Mouse (Mus musculus): ENCODE measurements around the gene Gm8300. TPM values are rescaled to one million over a fixed set of nuclear protein-coding genes. Genes with fewer than 3 reads are reported as not detected.
"Not testable (repeated sequence)": the region's sequence is repeated elsewhere in the genome, so short reads cannot be mapped to it uniquely, and the experiment has no call there.

Gm8300 gene
- polyA plus RNA-seq, 1 experiment from 2014 or later, result not detected

GRCm38 (mm10) chr12:87494421-87494820, 19.7 kb upstream of the Gm8300 start, which contains the start of gene Gm5788:
Gene Gm5788 (plus strand): TSS chr12:87494721.
- H3K4me2 ChIP-seq (replicated peaks; ENCODE audit: low read depth, low read length); H3K9me3 ChIP-seq (ENCODE audit: control insufficient read depth, low read length); H3K9ac ChIP-seq (ENCODE audit: low read depth, low read length); H3K36me3 ChIP-seq (ENCODE audit: control insufficient read depth, insufficient read depth, low read length); ATAC-seq (ENCODE audit: low FRiP score, low TSS enrichment); H3K27me3 ChIP-seq (ENCODE audit: control insufficient read depth, insufficient read depth, low read length); H3K4me3 ChIP-seq (ENCODE audit: low read length); H3K4me1 ChIP-seq (ENCODE audit: control insufficient read depth, insufficient read depth, low read length); H3K27ac ChIP-seq (ENCODE audit: low read depth, low read length): not testable (repeated sequence)
- WGBS, result 95% methylated on average over 3 of the region's 3 CpGs

- H3K4me1 ChIP-seq (ENCODE audit: control insufficient read depth, insufficient read depth, low read length); H3K27me3 ChIP-seq (ENCODE audit: control insufficient read depth, insufficient read depth, low read length); H3K27ac ChIP-seq (ENCODE audit: low read depth, low read length); H3K9ac ChIP-seq (ENCODE audit: low read depth, low read length); H3K4me2 ChIP-seq (replicated peaks; ENCODE audit: low read depth, low read length); H3K4me3 ChIP-seq (ENCODE audit: low read length); H3K36me3 ChIP-seq (ENCODE audit: control insufficient read depth, insufficient read depth, low read length); H3K9me3 ChIP-seq (ENCODE audit: control insufficient read depth, low read length); ATAC-seq (ENCODE audit: low FRiP score, low TSS enrichment): not testable (repeated sequence)
- WGBS, result 61% methylated on average over 3 of the region's 3 CpGs
These were observed 5.5 kb downstream of the Gm8300 start for GRCm38 (mm10) chr12:87519616-87520015.

GRCm38 (mm10) chr12:87543927-87544326, 29.8 kb downstream of the Gm8300 start:
- Histone ChIP-seq H3K36me3 (ENCODE audit: control insufficient read depth, insufficient read depth, low read length) (no peaks in the 10 kb centered on the region), H3K4me1 (ENCODE audit: control insufficient read depth, insufficient read depth, low read length) (no peaks in the 10 kb centered on the region), H3K4me3 (ENCODE audit: low read length) (no peak overlapping the region), H3K4me2 (replicated peaks; ENCODE audit: low read depth, low read length) (no peak overlapping the region), H3K27ac (ENCODE audit: low read depth, low read length) (no peak overlapping the region), H3K9me3 (ENCODE audit: control insufficient read depth, low read length) (no peaks in the 10 kb centered on the region), H3K9ac (ENCODE audit: low read depth, low read length) (no peak overlapping the region), H3K27me3 (ENCODE audit: control insufficient read depth, insufficient read depth, low read length) (no peaks in the 10 kb centered on the region)
- 74% methylated on average over 3 of the region's 3 CpGs for whole genome bisulfite sequencing
- no peak for ATAC-seq (ENCODE audit: low FRiP score, low TSS enrichment)

GRCm38 (mm10) chr12:87550628-87551027, 36.5 kb downstream of the Gm8300 start:
- not testable (repeated sequence) for H3K4me3 ChIP-seq (ENCODE audit: low read length); H3K27me3 ChIP-seq (ENCODE audit: control insufficient read depth, insufficient read depth, low read length); ATAC-seq (ENCODE audit: low FRiP score, low TSS enrichment); H3K9me3 ChIP-seq (ENCODE audit: control insufficient read depth, low read length); H3K9ac ChIP-seq (ENCODE audit: low read depth, low read length); H3K4me1 ChIP-seq (ENCODE audit: control insufficient read depth, insufficient read depth, low read length); H3K4me2 ChIP-seq (replicated peaks; ENCODE audit: low read depth, low read length); H3K27ac ChIP-seq (ENCODE audit: low read depth, low read length); H3K36me3 ChIP-seq (ENCODE audit: control insufficient read depth, insufficient read depth, low read length)
- WGBS, result 92% methylated on average over 4 of the region's 4 CpGs

Other genes starting within 250 kb of the Gm8300 start
- 42.9 and 50.7 TPM in 2 replicates for gene Vipas39, start 248.1 kb upstream of the Gm8300 start, polyA plus RNA-seq (2014; fragmentation: Nextera tagmentation; extraction: Ambion mirVana)
- gene Ahsa1, start 247.8 kb upstream of the Gm8300 start, polyA plus RNA-seq (2014; fragmentation: Nextera tagmentation; extraction: Ambion mirVana), result 203 and 219 TPM in 2 replicates
- gene Ism2, start 214.6 kb upstream of the Gm8300 start, polyA plus RNA-seq (2014; fragmentation: Nextera tagmentation; extraction: Ambion mirVana), result 0.36 and 0.54 TPM in 2 replicates
- gene Sptlc2, start 126.0 kb upstream of the Gm8300 start, polyA plus RNA-seq (2014; fragmentation: Nextera tagmentation; extraction: Ambion mirVana), result 65.1 and 85.3 TPM in 2 replicates
- 269 and 468 TPM in 2 replicates for gene Slirp, start 70.4 kb upstream of the Gm8300 start, polyA plus RNA-seq (2014; fragmentation: Nextera tagmentation; extraction: Ambion mirVana)
- 63.7 and 75.6 TPM in 2 replicates for gene Alkbh1, start 70.3 kb upstream of the Gm8300 start, polyA plus RNA-seq (2014; fragmentation: Nextera tagmentation; extraction: Ambion mirVana)
- 142 and 161 TPM in 2 replicates for gene Snw1, start 42.0 kb upstream of the Gm8300 start, polyA plus RNA-seq (2014; fragmentation: Nextera tagmentation; extraction: Ambion mirVana)
- not detected in 2 replicates for gene Gm5788, start 19.6 kb upstream of the Gm8300 start, polyA plus RNA-seq (2014; fragmentation: Nextera tagmentation; extraction: Ambion mirVana)
- not detected in 2 replicates for gene Oog1, start 88.4 kb downstream of the Gm8300 start, polyA plus RNA-seq (2014; fragmentation: Nextera tagmentation; extraction: Ambion mirVana)
- gene Gm4027, start 104.6 kb downstream of the Gm8300 start, polyA plus RNA-seq (2014; fragmentation: Nextera tagmentation; extraction: Ambion mirVana), result not detected in 2 replicates
- not detected in 2 replicates for gene Gm16381, start 130.3 kb downstream of the Gm8300 start, polyA plus RNA-seq (2014; fragmentation: Nextera tagmentation; extraction: Ambion mirVana)